Mouse (Mus musculus) v-Abl transformed pro-B cells (cell line): Measurements from ENCODE around the gene Fan1.

Experiments used
- in situ Hi-C, 2 experiments: fragments of 400-800 bp; cut with MboI; formaldehyde crosslinking; loops; one replicate each; pipeline ENCODE4 v1.15.1; 2025; ENCODE audit not compliant: unreplicated experiment in 2 of 2

Fan1 gene

GRCm38 (mm10) chr7:64347813-64348212 lies 26.1 kb downstream of the Fan1 start:
- in situ Hi-C loops = no loop called here

GRCm38 (mm10) chr7:64332686-64333085 lies 41.2 kb downstream of the Fan1 start:
- in situ Hi-C loops = no loop called here

DNA sequence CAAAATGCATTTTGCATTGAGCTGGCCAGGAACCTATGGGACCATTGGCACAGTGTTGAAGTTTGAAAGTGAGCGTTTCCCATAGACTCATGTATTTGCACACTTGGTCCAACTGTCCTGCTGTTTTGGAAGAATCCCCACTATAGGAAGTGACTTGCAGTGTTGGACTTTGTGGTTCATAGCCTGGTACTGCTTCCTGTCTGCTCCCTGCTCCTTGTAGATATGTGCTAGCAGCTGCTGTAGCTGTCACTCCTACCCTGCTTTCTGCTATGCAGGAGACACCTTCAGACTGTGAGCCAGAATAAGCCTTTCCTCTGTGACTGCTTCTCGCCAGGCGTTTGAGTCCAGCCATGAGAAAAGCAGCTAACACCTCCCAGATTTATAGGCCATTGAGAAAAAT lies 42.6 kb downstream of the Fan1 start:
- in situ Hi-C loops = no loop called here

GRCm38 (mm10) chr7:64327486-64327885 lies 46.4 kb downstream of the Fan1 start:
- in situ Hi-C loops = loop anchor here (10.0 kb wide), 3 partner anchors 383 to 473 kb away; no protein-coding TSS in a partner anchor

DNA sequence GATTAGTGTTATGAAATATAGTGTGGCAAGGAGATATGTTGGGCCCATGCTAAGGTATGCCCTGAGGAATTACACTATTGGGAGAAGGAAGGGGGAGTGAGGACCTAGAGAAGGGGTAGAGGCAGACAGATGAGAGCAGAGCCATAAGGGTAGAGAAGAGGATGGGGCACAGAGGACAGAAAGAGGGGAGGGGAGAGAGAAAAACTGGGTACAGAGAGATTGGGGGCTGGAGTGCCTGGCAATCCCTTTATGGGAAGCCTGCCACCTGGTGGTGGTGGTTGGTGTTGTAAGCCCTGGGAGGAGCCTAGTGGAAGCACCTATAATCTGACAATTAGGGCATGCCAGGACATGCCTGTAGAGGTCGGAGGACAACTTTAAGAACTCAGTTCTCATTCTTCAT lies 47.0 kb downstream of the Fan1 start:
- in situ Hi-C loops = loop anchor here (10.0 kb wide), 3 partner anchors 382 to 472 kb away; no protein-coding TSS in a partner anchor

- in situ Hi-C loops = loop anchor here (5.0 to 25.0 kb wide), 5 partner anchors 377 to 1009 kb away; no protein-coding TSS in a partner anchor
Observed at GRCm38 (mm10) chr7:64321658-64322057, 52.2 kb downstream of the Fan1 start.

DNA sequence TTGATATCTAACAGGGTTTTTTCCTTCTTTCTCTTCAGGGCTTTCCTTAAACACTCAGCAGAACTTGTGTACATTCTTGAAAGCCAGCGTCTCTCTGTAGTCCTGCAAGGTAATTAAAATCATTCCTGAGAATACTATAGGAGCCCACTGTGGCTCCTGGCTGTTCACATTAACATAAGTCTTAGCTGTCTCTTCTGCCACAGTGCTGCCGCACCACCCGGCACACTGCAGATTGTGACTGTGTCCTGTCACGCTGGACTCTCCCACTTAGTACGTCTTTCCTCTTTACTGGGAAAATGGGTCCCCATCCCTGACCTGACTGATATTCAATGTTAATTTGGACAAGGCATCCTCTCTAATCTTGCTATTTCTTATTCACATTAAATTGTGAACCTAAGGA lies 52.8 kb downstream of the Fan1 start:
- in situ Hi-C loops = loop anchor here (5.0 to 25.0 kb wide), 5 partner anchors 376 to 1009 kb away; no protein-coding TSS in a partner anchor

DNA sequence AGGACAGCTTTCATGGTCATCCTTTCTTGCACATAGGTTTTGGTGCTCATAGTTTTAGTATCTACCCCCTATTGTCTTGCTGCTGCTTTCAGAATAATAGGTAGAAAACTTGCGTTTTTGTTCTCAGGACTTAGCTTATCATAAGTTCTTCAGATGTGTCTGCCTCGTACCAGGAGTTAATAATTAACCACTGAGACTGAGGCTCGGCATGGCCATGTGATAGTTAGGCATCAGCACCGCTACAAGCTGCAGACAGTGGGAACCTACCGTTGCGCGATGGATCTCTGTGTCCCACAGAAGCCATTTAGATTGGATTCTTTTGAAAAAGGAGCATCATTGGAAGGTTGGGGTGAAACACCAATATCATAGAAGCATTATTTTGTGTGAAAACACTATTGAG lies 61.1 kb downstream of the Fan1 start:
- in situ Hi-C loops = loop anchor here in 1 of 2 experiments (25.0 kb wide), 1 partner anchor 1001 kb away; no protein-coding TSS in a partner anchor

GRCm38 (mm10) chr7:64310756-64311155 lies 63.1 kb downstream of the Fan1 start:
- in situ Hi-C loops = loop anchor here in 1 of 2 experiments (25.0 kb wide), 1 partner anchor 998 kb away; no protein-coding TSS in a partner anchor

DNA sequence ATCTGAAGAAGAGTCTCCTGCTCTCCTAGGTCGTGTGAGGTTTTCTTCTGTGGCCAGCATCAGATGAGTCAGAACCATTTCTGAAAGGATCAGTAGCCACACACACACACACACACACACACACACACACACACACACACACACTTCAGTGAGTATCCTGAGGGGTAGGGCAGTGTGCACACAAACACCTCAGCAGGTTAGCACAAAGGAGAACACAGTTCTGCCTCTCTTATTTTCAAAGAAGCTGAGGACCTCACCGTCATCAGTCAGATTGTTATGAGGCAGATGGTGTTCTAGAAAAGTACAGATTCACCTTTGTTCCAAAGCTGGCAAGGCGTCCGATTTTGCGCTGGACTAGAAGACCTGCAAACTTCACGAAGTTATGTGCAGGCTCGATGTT lies 63.7 kb downstream of the Fan1 start:
- in situ Hi-C loops = loop anchor here in 1 of 2 experiments (25.0 kb wide), 1 partner anchor 998 kb away; no protein-coding TSS in a partner anchor
